Mouse (Mus musculus) kidney, adult 2 months (tissue): ENCODE measurements around the gene Foxo1. TPM values are rescaled to one million over a fixed set of nuclear protein-coding genes. Genes with fewer than 3 reads are reported as not detected.
A peak's percentile ranks its signal among the peaks of the same experiment; 100 is the strongest.

ENCODE experiments used
- DNase-seq: peaks from one replicate; pipeline ENCODE4 v3.0.0; 2021
- H3K27ac ChIP-seq: fragments of 200-500 bp; 2 replicates; pipeline ENCODE4 v1.5.1; 2012; ENCODE audit warnings: low read depth, low read length, control low read depth, inconsistent platforms; ENCODE audit not compliant: insufficient read depth
- H3K27me3 ChIP-seq: fragments of 200-500 bp; replicated peaks from 2 replicates; pipeline ENCODE4 v1.6.1; 2012; ENCODE audit warnings: mild to moderate bottlenecking, moderate library complexity, low read length, inconsistent platforms; ENCODE audit not compliant: control insufficient read depth, insufficient read depth
- H3K36me3 ChIP-seq: fragments of 200-500 bp; 2 replicates; pipeline ENCODE4 v1.6.1; 2012; ENCODE audit warnings: mild to moderate bottlenecking, moderate library complexity, low read length, inconsistent platforms; ENCODE audit not compliant: control insufficient read depth, insufficient read depth
- H3K4me1 ChIP-seq: fragments of 200-500 bp; 2 replicates; pipeline ENCODE4 v1.6.1; 2011; ENCODE audit warnings: low read length; ENCODE audit not compliant: control insufficient read depth, insufficient read depth
- H3K4me3 ChIP-seq: fragments of 200-500 bp; 2 replicates; pipeline ENCODE4 v1.5.1; 2011; ENCODE audit warnings: mild to moderate bottlenecking, low read depth, low read length, control low read depth; ENCODE audit not compliant: insufficient read depth
- CTCF ChIP-seq: fragments of 200-500 bp; conservative IDR thresholded peaks from 2 replicates; pipeline ENCODE4 v1.5.1; 2011; ENCODE audit warnings: low read depth, mild to moderate bottlenecking, control low read depth, low read length, moderate library complexity, mixed read lengths; ENCODE audit not compliant: insufficient read depth, insufficient read length
- POLR2A ChIP-seq: fragments of 200-500 bp; IDR thresholded peaks from one replicate; pipeline ENCODE4 v1.6.1; 2011; ENCODE audit warnings: low read depth, low read length, control low read depth
- WGBS: fragments of 180-500 bp; shearing (Covaris S2); methylation state at CpG from one replicate; pipeline ENCODE4 v1.1.7; 2018; 5-methylcytosine and 5-hydroxymethylcytosine counted together
- polyA plus RNA-seq: library from polyadenylated mRNA; depleted of rRNA; stranded (reverse); fragments of >200 nt; gene quantifications from 2 replicates; pipeline ENCODE4 v1.2.3, GENCODE M21; 2012

Gene Foxo1
- polyA plus RNA-seq, 1 experiment, result 14.4 TPM

DNA sequence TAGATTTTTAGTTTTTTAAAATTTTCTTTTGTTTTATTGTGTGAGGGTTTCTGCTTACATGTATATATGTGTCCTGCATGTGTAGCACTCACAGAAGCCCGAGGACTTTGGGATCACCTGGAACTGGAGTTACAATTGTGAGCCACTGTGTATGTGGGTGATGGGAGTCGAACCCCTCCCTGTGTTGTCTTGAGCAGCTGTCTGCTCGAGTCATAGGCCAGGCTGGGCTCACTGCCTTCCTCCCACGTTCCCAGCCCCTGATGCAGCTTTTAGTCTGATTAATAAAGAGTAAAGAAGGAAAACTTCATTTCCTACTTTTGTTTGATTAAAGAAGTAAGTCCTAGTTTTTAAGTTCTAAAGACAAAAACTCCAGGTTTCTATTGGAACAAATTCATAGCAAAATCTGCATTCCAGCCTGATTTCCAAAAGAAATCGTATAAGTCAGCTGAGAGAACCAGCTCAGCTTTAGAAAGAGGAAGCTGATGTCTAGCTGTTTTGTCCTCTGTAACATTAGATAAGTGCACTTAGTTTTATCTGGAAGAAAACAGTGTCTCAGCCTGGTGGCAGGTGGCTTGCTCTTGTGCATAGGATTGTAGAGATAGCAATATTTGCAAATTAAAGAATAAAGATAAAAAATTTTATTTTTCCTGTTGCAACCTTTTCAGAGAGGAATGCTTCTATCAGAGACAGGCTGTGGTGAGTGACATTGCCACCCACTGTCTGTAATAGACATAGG, 40.6 kb downstream of the Foxo1 start:
- Histone ChIP-seq H3K4me3 (no peak overlapping the region), H3K27me3 (no peaks in the 10 kb centered on the region), H3K36me3 (no peaks in the 10 kb centered on the region), H3K27ac (no peak overlapping the region), H3K4me1 (peaks cover 20% of the 10 kb centered on the region; the same call in 1 of the 2 replicates)
- TF ChIP-seq CTCF, result no peak
- TF ChIP-seq POLR2A, result no peak
- WGBS, result 40% methylated on average over 5 of the region's 5 CpGs
- no peak for DNase-seq

GRCm38 (mm10) chr3:52320516-52321270, 52.6 kb downstream of the Foxo1 start:
- H3K36me3 ChIP-seq, result no peaks in the 10 kb centered on the region
- TF ChIP-seq CTCF (no peak), POLR2A (no peak)
- no peak overlapping the region for H3K27ac ChIP-seq
- peaks cover 24% of the 10 kb centered on the region for H3K4me1 ChIP-seq
- WGBS, result 92% methylated on average over 12 of the region's 12 CpGs
- H3K27me3 ChIP-seq, result no peaks in the 10 kb centered on the region
- H3K4me3 ChIP-seq, result no peak overlapping the region
- DNase-seq, result no peak

DNA sequence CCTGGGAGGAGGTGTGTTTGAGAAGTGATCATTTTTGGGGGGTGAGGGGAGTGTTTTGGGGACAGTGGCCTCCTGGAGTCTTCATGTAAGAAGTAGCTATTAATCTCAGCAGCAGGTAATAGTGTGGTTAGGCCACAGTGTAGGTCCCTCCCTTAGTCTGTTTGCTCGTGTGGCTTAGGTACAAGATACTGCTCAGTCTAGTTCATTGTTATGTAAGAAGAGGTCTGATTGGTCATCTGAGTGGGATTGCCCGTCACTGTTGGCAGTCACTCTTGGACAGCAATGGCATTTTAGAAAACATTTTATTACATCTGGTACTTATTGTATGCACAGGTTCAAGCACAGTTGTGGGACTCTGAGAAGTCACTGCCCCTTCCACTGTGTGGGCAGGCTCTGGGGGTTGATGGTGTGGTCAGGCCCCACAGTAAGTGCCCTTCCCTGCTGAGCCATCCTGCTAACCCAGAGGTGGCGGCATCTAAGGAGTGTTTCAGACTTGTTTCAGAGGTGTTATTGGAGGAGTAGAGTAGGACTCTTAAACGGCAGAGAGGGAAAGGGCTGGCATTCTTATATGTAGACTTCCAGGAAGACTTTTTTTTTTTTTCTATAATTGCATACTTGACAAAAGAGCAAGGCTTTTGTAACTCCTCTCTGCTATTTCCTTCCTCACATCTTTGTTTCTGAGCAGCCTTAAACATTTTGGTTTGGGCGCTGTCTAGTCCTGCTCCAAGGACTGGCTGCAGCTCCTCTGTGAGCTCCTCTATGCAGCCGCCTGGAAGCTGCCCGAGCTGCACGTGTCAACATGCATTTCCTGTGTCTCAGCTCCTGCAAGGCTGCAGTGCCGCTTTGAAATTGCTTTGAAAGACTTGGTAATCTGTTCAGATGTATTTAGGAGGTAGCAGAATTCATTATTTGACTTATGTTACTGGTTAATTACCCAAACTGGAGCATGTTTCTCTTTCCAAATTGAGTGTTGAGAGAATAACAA, 54.6 kb downstream of the Foxo1 start:
- H3K4me1 ChIP-seq, result peaks cover 32% of the 10 kb centered on the region
- no peak overlapping the region for H3K27ac ChIP-seq
- DNase-seq, result peak; percentile 40
- no peak overlapping the region for H3K4me3 ChIP-seq
- no peaks in the 10 kb centered on the region for H3K36me3 ChIP-seq
- TF ChIP-seq CTCF (no peak), POLR2A (no peak)
- WGBS, result 25% methylated on average over 9 of the region's 9 CpGs
- H3K27me3 ChIP-seq, result no peaks in the 10 kb centered on the region

GRCm38 (mm10) chr3:52325006-52325405, 56.9 kb downstream of the Foxo1 start:
- Histone ChIP-seq H3K27ac (no peak overlapping the region), H3K4me1 (peaks cover 32% of the 10 kb centered on the region), H3K4me3 (no peak overlapping the region), H3K36me3 (no peaks in the 10 kb centered on the region), H3K27me3 (no peaks in the 10 kb centered on the region)
- no peak for DNase-seq
- TF ChIP-seq CTCF (no peak), POLR2A (no peak)
- WGBS, result 98% methylated on average over 5 of the region's 5 CpGs

- Histone ChIP-seq H3K27ac (no peak overlapping the region), H3K4me1 (peaks cover 21% of the 10 kb centered on the region), H3K4me3 (no peak overlapping the region), H3K27me3 (no peaks in the 10 kb centered on the region), H3K36me3 (no peaks in the 10 kb centered on the region)
- 83% methylated on average over 6 of the region's 6 CpGs for WGBS
- DNase-seq, result no peak
- TF ChIP-seq POLR2A (no peak), CTCF (no peak)
Measured at GRCm38 (mm10) chr3:52326687-52327086, 58.6 kb downstream of the Foxo1 start.

- no peak for DNase-seq
Measured at GRCm38 (mm10) chr3:52327146-52327545, 59.0 kb downstream of the Foxo1 start.

More at GRCm38 (mm10) chr3:52327146-52327545, 59.0 kb downstream of the Foxo1 start:
- H3K27me3 ChIP-seq, result no peaks in the 10 kb centered on the region
- H3K4me1 ChIP-seq, result peaks cover 17% of the 10 kb centered on the region
- no peak overlapping the region for H3K27ac ChIP-seq
- 52% methylated on average over 13 of the region's 13 CpGs for WGBS
- no peak overlapping the region for H3K4me3 ChIP-seq
- no peak for TF ChIP-seq POLR2A
- no peak for TF ChIP-seq CTCF
- H3K36me3 ChIP-seq, result no peaks in the 10 kb centered on the region
